8 mouse cellular contexts compared by ENCODE assay signal in genomic region chr16:84835823-84836743, GRCm38 (mm10). TPM values are rescaled to one million over a fixed set of nuclear protein-coding genes. Genes with fewer than 3 reads are reported as not detected.
A peak's percentile ranks its signal among the peaks of the same experiment; 100 is the strongest.
DNase-seq lines count a peak whose midpoint lies in the region; ATAC-seq and TF ChIP-seq lines count a peak whose summit lies in the region.

No protein-coding gene starts in this region.

- no peaks in the 10 kb centered on the region for H3K9me3 ChIP-seq in limb, embryonic 12.5 days
- no peaks in the 10 kb centered on the region for H3K9me3 ChIP-seq in midbrain, embryonic 11.5 days (ENCODE audit: control insufficient read depth, low read length)

- TF ChIP-seq POLR2A in cortical plate, adult 2 months (IDR thresholded peaks at IDR 0.05; ENCODE audit: extremely low read depth, insufficient read depth, low read length), result peak; percentile 52

- H3K4me2 ChIP-seq in limb, embryonic 12.5 days, result peak overlapping the region; percentile 70
- peak overlapping the region; percentile 66 for H3K4me2 ChIP-seq in midbrain, embryonic 11.5 days

- ATAC-seq in inflammation-experienced regulatory T-cells, adult 6 months, result peak; percentile 4
- peak; percentile 56 for ATAC-seq in limb, embryonic 12.5 days (ENCODE audit: insufficient number of reproducible peaks, insufficient read depth, low FRiP score, low TSS enrichment, low read depth)
- ATAC-seq in midbrain, embryonic 11.5 days (ENCODE audit: low FRiP score), result peak; percentile 4

- DNase-seq in left cerebral cortex, adult 18-20 months (ENCODE audit: low spot score in 2 of 2), result peak; percentile 13 to 21
- no peak for DNase-seq in left cerebral cortex, adult 11 months (ENCODE audit: low spot score)
- DNase-seq in gastrocnemius, adult 2 months, result peak; percentile 73
- DNase-seq in midbrain, embryonic 11.5 days (ENCODE audit: low spot score, missing footprints), result peak; percentile 93
- peak; percentile 12 to 36 for DNase-seq in spleen, postnatal 36 days (ENCODE audit: low spot score in 2 of 2)

- H3K4me1 ChIP-seq in cortical plate, adult 2 months (ENCODE audit: control insufficient read depth, insufficient read depth, low read length), result peaks cover 3% of the 10 kb centered on the region; the same call in 1 of the 2 replicates
- peaks cover 17% of the 10 kb centered on the region for H3K4me1 ChIP-seq in limb, embryonic 12.5 days (replicated peaks)
- peaks cover 11% of the 10 kb centered on the region for H3K4me1 ChIP-seq in midbrain, embryonic 11.5 days (ENCODE audit: control insufficient read depth, insufficient read depth, low read length)

- no peaks in the 10 kb centered on the region for H3K27me3 ChIP-seq in limb, embryonic 12.5 days
- H3K27me3 ChIP-seq in midbrain, embryonic 11.5 days (ENCODE audit: control insufficient read depth, insufficient read depth, low read length), result no peaks in the 10 kb centered on the region

- 7% methylated on average over 29 of the region's 29 CpGs for WGBS in limb, embryonic 12.5 days
- WGBS in midbrain, embryonic 11.5 days, result 12% methylated on average over 25 of the region's 29 CpGs

- H3K9ac ChIP-seq in limb, embryonic 12.5 days (replicated peaks), result peak overlapping the region; percentile 97
- H3K9ac ChIP-seq in midbrain, embryonic 11.5 days (ENCODE audit: low read length), result peak overlapping the region; percentile 98

- peak overlapping the region; percentile 20; the same call in 1 of the 2 replicates for H3K27ac ChIP-seq in cortical plate, adult 2 months (ENCODE audit: insufficient read depth, low read length)
- H3K27ac ChIP-seq in gastrocnemius, adult 2 months, result peak overlapping the region; percentile 96
- H3K27ac ChIP-seq in limb, embryonic 12.5 days, result peak overlapping the region; percentile 98
- peak overlapping the region; percentile 95 for H3K27ac ChIP-seq in midbrain, embryonic 11.5 days (ENCODE audit: low read depth, low read length)

- H3K4me3 ChIP-seq in cortical plate, adult 2 months (ENCODE audit: insufficient read depth, low read length), result peak overlapping the region; percentile 80
- H3K4me3 ChIP-seq in gastrocnemius, adult 2 months, result peak overlapping the region; percentile 85
- peak overlapping the region; percentile 86 for H3K4me3 ChIP-seq in limb, embryonic 12.5 days (replicated peaks)
- H3K4me3 ChIP-seq in midbrain, embryonic 11.5 days (ENCODE audit: low read depth, low read length), result peak overlapping the region; percentile 95

- TF ChIP-seq CTCF in cortical plate, adult 2 months (IDR thresholded peaks at IDR 0.05; ENCODE audit: extremely low read depth, insufficient read depth, low read length), result no peak
- TF ChIP-seq CTCF in gastrocnemius, adult 2 months (IDR thresholded peaks at IDR 0.05), result no peak

- peaks cover 38% of the 10 kb centered on the region for H3K36me3 ChIP-seq in limb, embryonic 12.5 days
- H3K36me3 ChIP-seq in midbrain, embryonic 11.5 days (ENCODE audit: control insufficient read depth, insufficient read depth, low read length), result 0 out of 2 replicates have a peak, but pooled peaks cover 4% of the 10 kb centered on the region

- intact Hi-C loops in gastrocnemius, adult 2 months (cut with DNase I), result no loop called here

RNA-seq across cellular contexts. Expression of gene Atp5j, which starts 0.7 kb away (rescaled TPM):
- total RNA-seq in left cerebral cortex, adult 18-20 months (2021), result 100 to 1,000 TPM; 398 to 408 TPM
- polyA plus RNA-seq in cortical plate, adult 2 months (2012; rRNA removed), result 401 and 423 TPM in 2 replicates
- total RNA-seq in gastrocnemius, adult 2 months (2021), result 1,000 to 10,000 TPM; 1,011 to 1,386 TPM
- 100 to 1,000 TPM; 434 to 717 (median 501) TPM for polyA plus RNA-seq in inflammation-experienced regulatory T-cells, adult 6 months (2017; shearing (Covaris generic))
- polyA plus RNA-seq in limb, embryonic 12.5 days (2016; fragmentation: Nextera tagmentation; extraction: Ambion mirVana), result 838 and 846 TPM in 2 replicates
- 778 and 822 TPM in 2 replicates for polyA plus RNA-seq in midbrain, embryonic 11.5 days (2014; fragmentation: Nextera tagmentation; extraction: Ambion mirVana)

RNA-seq across cellular contexts. Expression of gene Gabpa, which starts 1.4 kb away (rescaled TPM):
- total RNA-seq in left cerebral cortex, adult 18-20 months (2021), result 10 to 100 TPM; 17.8 to 23.6 TPM
- 15.3 and 16.1 TPM in 2 replicates for polyA plus RNA-seq in cortical plate, adult 2 months (2012; rRNA removed)
- total RNA-seq in gastrocnemius, adult 2 months (2021), result 10 to 100 TPM; 23.6 to 34.1 TPM
- 10 to 100 TPM; 17.6 to 29.3 (median 20.9) TPM for polyA plus RNA-seq in inflammation-experienced regulatory T-cells, adult 6 months (2017; shearing (Covaris generic))
- 39.0 and 42.3 TPM in 2 replicates for polyA plus RNA-seq in limb, embryonic 12.5 days (2016; fragmentation: Nextera tagmentation; extraction: Ambion mirVana)
- polyA plus RNA-seq in midbrain, embryonic 11.5 days (2014; fragmentation: Nextera tagmentation; extraction: Ambion mirVana), result 41.2 and 45.1 TPM in 2 replicates

Comparison
In these comparisons a context has a peak if more than half of its experiments do, and no peak if none do; other contexts are left out.
1. H3K27ac ChIP-seq: peak in every context shown above with its lines; median percentile 98 in limb, embryonic 12.5 days; 96 in gastrocnemius, adult 2 months; 95 in midbrain, embryonic 11.5 days; 20 in cortical plate, adult 2 months.
2. ATAC-seq: peak in every context shown above with its lines; median percentile 56 in limb, embryonic 12.5 days; 4 in inflammation-experienced regulatory T-cells, adult 6 months; 4 in midbrain, embryonic 11.5 days.